Mouse (Mus musculus) lung, postnatal 4 days (tissue): ENCODE data around the gene Hoxa10.

Experiments
- DNase-seq, 2 experiments: peaks; one replicate each; pipeline ENCODE4 v3.0.0; 2021

Gene Hoxa10

DNA sequence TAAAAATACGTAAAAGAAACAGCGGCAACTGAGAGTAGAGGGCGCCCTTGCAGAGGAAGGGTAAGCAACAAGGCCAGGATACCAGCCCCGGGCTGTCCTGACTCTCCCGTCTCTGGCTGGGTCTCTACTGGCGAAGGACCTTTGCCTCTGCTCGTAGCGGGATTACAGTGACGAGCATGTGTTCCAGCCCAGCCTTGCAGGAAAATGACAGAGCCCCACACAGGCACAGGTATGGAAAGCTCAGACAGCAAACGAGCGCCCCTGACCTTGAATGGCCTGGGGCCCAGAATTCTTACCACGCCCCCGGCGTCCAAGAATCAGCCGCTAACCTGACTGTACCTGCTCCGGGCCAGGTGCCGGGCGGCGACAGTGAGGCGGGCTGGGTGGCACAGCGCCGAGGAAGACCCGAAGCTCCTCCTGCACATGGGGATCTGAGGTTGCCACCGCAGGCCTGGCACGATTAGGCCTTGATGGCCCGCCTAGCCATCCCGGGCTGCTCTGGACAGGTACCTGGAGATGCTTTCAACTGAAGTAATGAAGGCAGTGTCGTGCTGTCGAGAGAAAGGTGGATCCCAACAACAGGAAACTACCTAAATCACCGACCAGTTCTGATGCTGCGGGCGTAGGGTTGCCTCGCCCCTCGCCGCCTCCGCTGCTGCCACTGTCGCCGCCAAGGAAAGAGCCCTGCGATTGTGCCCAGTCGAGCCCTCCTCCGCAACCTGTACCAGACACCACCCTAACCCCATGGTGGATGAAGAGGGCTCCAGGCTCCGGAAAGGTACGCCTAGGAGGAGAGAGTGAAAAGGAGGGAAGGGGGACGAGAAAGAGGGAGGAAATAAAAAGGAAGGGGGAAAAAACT lies 10.9 kb downstream of the Hoxa10 start:
- peak in 1 of 2 experiments; percentile 27 for DNase-seq

DNA sequence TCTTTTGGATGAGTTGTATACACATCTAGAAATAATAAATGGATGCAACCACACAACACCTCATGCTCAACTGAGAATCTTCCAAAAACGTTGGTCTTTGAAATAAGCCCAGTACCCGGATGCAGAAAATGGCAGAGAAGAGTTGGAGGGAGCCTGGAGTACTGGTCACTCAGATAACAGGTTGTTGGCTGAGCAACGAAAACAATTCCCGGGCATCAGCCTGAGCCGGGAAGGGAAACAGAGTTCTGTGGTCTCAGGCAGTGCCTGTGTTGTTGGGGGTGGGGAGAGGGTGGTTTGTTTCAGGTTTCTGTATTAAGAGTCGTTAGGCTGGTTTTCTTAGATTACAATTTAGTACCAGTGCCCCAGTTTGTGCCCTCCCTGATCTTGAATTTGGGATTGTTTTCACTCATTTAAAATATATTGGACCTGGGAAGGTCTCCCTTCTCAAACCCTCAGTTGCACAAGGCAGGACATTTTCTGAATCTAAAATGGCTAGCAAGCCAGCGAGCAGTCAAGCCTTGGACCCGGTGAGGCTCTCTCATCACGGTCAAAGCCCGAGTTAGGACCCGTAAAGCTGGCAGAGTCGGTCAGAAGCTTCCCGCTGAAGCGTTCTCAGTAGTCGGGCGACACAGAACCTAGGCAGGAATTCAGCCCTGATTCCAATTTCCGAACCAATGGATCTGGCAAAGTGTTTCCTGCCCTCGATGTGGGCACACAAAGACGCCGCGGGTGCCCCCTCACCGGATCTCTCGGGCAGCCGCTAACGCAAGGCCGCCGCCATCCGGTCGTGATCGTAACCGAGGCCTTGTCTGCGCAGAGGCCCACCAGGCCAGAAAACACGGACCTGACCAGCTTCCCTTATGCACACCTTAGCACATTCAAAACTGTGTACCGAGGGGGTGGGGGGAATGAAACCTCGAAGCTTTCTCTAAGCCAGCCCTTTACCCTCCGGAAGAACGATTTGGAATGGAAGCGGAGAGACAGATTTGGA lies 11.9 kb downstream of the Hoxa10 start:
- peak in 1 of 2 experiments; percentile 35 for DNase-seq

DNA sequence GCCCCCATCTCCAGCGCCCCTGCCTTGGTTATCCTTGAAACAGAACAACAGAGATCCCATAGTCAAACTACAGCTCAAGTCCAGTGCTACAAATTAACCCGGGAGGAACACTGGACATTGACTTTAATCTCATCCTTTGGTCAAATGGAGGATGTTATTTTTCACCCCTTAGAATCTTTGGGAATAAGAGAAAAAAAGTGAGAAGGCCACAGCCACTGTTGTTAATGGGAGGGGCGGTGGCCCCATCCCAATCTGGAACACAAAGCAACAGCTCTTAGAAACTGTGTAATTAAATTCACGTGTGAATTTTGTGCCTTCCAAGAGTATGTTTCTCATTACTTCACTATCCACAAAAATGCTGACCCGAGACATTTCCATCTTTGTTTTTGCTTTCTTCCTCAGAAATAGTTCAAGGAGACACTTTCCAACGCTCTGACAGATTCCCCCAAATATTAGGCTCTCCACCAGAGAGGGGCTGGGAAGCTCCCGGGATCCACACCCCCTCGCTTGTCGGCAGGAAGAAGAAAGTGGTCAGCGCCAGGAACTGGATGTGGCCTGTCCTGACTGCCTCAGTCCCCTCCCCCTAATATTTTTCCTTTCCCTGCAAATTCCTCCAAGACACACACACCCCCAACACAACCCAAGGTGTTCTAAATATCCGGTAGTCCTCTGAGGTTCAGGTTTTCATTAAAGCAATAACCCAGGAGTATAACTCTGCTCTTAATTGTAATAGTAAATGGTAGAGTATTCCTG lies 13.0 kb downstream of the Hoxa10 start:
- DNase-seq: peak in 1 of 2 experiments; percentile 14

DNA sequence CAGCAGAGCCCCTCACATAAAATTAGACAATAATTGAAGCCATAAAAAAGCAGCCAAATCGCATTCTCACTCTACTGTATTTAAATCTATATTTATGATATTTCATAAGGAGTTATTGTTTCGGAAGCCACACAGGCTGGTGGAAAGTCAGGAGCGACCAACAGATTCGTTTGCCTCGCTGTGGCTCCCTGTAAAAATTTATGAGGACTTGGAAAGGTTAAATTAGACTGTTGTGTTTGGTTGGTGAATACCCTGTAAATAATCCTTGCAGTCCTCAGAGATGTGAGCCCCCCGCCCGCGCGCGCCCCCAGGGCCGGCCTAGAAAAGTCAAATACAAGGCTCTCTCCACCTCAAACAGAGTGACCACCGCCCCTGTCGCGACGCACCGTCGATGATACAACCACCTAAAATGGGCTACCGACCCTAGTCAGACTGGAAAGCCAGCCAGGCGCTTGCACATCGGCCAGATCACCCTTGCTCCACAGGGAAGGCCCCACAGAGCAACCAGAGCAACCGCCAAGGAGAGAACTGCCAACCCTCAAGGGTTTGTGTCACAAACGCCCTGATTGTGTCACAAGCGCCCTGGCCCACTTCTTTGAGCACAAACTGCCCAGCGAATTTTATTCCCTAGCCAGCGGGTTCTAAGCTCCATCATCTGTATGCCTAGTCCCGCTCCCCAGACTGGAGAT lies 13.9 kb downstream of the Hoxa10 start:
- peak in 1 of 2 experiments; percentile 25 for DNase-seq

DNA sequence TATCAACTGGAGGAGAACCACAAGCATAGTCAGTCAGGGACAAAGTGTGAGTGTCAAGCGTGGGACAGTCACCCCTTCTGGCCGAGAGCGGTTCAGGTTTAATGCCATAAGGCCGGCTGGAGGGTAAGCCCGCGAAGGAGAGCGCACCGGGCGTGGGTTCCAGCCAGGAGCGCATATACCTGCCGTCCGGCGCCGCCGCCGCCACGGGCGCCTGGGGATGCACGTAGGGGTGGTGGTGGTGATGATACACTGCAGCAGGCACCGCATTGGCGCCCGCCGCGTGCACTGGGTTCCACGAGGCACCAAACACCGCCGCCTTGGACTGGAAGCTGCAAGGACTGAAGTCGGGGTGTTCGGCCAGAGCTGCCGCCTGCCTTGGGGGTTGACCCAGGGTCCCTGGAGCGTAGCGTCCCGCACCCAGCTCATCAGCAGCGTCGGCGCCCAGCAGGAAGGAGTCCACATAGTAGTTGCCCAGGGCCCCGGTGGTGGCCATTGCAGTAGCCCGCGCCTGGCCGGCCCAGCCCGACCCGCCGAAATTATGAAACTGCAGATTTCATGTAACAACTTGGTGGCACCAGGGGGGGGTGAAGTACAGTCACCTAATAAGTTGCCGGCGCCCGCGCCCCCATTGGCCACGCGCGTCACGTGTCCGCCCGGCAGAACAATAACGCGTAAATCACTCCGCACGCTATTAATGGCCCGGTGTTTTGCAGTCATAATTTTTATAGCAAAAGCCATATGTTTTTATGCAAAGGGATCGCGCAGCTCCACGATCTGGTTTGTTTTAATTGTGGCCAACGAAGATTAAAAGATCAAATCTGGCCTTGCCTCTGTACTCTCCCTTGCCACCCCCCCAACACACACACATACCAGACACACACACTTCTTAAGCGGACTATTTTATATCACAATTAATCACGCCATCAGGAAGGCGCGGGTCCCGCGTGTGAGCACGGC lies 14.8 kb downstream of the Hoxa10 start:
- DNase-seq: peak in 1 of 2 experiments; percentile 37

DNA sequence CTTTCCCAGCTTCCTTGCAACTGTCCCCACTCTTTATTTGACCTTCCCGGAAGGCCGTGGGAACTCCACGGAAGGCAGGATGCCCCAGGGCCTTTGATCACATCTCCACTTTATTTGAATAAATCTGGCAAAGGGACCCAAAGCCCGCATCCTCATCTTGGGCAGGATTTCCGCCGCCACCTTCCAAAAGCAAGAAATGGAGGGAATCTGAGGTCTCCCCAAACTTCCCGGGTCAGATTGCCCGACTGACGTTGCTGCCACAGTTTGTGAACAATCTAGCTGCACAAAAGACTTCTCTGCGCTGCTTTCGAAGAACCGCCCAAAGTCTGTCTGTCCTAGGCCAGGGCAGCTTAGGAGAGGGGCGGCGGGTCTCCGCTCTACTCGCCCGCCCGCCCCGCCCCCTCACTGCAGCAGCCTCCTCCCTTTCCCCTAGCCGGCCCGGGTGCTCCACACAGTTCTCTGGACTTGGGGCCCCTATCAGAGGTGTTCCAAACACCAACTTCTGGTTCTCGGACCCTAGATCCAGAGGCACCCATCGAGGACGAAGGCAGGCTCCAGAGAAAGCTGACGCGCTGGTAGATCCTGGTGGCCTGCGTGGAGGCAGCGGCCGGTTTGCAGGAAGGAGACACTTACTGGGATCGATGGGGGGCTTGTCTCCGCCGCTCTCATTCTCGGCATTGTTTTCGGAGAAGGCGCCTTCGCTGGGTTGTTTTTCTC lies 15.6 kb downstream of the Hoxa10 start:
- peak in 1 of 2 experiments; percentile 21 for DNase-seq

DNA sequence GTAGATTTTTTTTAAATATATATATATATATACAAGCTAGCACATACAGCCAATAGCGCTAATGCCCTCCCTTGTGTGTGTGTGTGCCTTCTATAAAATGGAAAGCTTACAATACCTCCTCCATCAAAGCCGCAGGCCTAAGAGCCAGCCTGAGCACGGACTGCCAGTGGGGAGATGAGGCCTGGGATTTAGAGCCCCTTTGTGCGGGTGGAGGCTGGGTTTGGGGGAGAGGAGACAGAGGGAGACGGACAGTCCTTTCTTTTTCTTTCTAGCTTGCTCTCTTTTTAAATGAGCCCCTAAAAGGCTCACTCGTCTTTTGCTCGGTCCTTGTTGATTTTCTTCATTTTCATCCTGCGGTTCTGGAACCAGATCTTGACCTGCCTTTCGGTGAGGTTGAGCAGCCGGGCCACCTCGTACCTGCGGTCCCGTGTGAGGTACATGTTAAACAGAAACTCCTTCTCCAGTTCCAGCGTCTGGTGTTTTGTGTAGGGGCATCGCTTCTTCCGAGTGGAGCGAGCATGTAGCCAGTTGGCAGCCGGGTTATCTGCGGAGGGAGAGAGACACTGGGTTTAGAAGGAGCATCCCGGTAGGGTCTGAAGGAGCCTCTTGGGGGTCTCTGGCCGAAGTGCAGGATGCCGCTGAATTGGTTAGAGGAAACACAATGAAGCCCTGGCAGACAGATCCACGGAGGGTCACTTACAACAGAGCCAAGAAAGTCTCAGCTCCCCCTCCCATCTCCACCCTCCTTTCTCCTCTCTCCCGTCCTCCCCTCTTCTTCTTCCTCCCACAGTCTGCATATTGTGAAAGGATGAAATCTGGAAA lies 16.5 kb downstream of the Hoxa10 start:
- DNase-seq: peak in 1 of 2 experiments; percentile 19

DNA sequence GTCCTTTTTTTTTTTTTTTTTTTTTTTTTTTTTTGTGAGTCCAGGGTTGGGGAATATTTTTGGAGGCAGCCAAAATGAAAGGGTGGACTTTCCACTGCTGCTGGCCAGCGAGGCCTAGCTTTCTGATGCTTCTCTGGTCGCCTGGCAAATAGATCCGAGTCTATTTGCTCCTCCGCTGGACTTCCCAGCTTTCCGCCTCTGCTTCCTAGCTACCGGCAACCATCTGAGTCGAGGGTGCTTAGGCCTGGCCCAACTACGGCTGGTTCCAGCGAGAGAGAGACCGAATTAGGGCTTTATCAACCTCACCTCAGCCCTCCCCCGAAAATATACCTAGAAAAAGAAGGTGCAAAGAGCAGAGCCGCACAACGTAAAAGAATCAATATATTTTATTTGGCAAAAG lies 17.9 kb downstream of the Hoxa10 start:
- peak in 1 of 2 experiments; percentile 18 for DNase-seq

DNA sequence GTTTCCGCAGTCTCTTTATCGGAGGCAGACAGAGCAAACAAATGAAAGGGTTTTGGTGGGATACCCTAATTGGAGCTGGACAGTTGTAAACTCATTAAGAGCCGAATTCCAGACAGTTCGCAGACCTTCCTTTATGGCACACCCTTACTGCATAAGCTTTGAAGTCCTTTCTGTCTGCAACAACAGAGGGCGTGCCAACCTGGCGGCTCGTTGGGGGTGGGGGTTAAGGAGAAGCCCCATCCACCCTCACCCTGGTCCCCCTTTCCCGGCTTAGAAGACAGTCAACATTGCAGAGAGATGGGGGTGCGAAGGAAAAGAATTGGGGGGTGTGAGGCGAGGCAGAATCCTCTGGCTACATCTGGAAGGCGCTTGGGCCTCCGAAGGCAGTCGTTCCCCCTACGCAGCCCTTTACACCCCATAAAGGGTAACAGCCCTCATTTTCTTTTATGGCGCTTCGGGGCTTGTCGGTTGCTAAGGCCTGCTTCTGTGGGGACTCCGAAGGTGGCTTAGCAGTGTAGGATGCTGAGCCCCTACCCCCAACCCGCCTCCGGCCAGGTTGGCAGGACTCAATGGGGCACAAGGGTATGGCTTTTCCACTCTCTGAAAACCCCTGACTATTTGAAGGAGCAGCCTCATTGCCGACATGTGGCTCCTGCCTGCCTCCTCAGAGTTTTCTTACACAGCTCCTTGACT lies 18.5 kb downstream of the Hoxa10 start:
- peak in 1 of 2 experiments; percentile 16 for DNase-seq

DNA sequence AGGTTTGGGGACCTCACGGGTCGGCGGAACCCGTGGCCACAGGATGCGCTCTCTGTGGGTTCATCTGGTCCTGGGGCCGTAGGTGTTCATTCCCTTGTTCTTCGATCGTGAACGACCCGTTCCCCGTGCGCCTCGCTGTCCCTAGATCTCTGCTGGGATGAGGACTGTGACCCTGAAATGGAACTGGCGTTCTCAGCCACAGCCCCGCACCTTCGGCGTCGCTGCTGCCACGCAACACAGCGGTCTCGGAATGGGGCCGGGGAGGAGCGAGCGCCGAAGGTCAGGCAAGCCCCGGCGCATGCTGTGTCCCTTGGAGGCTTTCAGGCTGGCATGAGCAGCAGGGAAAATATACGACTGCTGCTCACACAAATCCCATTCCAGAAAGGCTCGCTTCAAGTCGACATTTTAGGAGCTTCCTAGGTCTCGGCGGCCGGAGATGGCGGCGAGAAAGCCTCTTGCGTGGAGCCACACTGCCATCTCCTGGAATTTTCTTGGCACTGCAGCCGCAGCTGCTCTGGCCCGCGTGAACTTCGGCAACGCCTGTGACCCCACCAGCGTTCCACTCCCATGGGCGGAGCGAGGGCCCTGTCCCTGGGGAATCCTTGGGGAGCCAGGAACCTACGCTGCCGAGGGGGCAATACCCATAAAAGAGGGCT lies 19.2 kb downstream of the Hoxa10 start, which contains the start of gene Hoxa7:
Hoxa7 (minus strand) TSS at position 518 of the 656 bp plus-strand sequence.
- DNase-seq: peak; percentile 89 to 92

DNA sequence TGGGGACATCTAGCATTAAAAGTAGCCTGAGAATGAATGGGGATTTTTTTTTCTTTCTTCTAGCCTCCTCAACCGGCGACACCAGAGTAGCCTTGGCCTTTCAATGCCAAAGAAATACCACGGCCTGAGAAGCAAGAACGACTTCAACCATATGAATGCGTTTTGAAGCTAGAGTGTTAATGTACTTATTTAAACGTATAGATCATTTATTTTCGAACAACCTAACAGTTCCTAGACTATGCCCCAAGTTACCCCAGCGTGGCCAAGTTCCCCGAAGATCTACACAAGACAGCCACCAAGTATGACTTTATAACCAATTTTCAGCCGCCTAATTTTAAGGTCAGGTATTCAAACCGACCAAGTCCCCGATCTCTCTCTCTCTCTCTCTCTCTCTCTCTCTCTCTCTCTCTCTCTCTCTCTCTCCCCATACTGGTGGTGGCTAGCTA lies 19.8 kb downstream of the Hoxa10 start:
- DNase-seq: no peak

DNA sequence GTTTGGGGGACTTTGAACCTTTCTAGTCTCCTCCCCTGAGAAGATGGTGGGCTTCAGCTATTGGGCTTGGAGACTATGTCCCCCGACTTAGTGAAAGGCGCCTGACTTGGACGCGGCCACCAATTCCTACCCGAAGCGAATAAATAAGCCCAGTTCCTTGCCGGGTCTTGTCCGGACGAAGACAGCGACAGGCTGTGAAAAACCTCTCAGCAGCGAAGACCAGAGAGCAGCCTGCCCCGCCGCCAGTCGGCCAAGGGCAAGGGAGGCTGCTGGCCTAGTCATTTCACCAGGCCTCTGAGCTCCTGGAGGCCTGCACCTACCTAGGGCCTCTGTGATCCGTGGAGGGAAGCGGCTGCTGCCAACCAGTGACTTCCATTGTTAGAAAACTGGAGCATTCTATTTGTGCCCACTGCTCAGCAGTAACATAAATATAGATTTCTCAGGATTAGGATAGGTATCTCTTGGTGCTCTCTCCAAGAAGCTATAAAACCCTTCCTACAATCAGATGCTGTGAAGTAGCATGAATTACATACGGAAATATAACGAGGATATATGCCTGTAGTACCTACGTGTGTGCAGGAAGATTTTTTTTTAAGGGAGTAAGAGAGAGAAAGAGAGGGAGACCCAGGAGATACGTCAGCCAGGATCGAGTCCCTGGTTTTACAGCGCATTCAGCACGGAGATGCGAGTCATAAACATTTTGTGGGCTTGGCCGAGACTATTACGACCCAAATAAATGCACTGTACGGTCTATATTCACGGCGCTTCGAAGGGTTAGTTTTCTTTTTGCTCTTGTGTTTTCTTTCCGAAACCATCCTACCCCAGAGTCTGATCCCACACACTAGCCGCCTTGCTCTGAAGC lies 20.4 kb downstream of the Hoxa10 start:
- DNase-seq: peak; percentile 24 to 27

DNA sequence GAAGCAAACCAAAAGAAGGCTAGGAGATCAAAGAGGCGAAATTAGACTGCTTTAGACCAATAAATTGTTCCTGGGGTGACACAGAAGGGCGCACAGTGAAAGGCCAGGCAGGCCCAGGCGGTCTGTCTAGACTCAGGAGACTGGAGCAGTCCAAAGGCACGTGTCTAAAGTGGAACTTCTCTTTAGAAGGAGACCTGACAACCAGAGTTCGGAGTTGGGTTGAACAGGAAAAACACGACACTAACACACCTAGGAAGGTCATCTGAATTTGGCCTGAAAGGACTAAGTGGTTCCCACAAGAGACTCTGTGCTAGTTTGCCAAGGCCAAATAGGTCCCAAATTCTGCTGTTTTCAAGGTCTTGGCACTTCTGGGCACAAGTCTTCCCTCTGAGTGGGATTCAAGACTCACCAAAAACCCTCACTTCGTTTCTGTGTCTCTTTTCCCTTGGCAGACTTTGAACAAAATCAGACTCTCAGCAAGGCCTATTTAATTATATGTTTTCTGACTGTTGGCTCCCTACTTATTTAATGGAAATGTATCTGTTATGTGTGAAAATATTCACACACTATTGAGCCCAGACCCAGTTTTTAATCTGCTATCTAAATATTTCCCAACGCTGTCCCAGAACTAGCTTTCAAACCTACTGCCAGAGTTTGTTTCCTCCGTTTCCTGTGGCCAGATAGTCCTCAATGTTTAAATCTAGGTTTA lies 21.3 kb downstream of the Hoxa10 start:
- DNase-seq: peak in 1 of 2 experiments; percentile 14

DNA sequence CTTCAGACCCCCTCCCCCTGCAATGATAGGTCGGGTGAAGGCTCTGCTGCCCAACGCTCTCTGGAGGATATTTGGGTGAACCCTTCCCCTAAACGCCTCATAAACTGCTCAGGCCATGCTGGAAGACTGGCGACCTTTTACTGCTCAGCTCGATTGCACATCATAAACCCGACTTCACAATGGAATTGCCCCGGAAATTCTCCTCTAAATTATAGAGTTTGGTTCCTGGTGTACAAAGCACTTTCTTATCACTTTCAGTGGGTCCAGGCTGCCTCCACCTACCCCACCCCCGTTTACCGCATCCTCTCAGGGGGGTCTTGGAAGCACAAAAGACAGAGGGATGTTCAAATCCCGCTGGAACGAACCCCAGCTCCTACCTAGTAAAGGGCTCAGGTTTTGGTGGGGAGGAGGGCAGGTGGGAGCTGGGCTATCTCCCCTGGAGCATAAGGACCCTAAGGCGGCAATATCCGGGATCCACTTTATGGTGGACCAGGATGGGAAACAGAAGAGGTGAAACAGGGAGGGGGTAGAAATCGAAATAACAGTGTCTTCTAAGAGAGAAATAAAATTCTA lies 21.9 kb downstream of the Hoxa10 start:
- peak in 1 of 2 experiments; percentile 21 for DNase-seq

DNA sequence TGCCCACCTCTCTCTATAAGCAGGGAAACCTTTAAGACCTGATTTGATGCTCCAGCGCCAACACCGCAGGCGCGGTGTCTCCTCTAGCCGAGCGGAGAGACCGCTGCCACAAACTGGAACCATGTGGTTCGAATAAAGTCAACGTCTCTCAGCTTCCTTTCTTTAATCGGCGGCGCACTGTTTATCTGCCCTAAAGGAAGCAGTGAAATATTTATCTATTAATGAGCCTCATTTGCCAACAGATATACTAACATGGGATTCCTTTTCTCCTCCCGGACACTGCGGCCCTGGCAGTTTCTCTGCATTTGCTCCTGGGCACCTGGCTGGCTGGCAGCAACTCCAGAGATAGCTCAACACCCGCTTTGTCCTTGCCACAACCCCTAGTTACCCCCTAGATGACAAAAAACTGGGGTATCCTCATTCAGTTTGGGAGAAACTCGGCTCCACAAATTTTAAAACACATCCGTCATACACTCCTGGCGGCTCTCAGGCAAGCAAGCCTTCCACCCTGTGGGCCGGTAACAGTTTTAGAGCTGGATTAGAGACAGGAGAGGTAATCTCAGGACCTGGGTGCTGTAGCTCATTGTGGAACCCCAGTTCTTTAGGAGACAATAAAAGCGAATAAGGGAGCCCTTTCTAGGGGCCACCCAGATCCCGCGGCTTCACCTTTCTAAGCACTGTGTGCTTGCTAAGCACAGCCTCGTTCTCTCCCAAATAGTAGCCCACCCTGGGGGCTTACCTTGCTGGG lies 22.6 kb downstream of the Hoxa10 start:
- peak in 1 of 2 experiments; percentile 21 for DNase-seq
